Mouse (Mus musculus) forebrain, embryonic 14.5 days (tissue): ENCODE measurements at regions not wholly inside any gene's neighbourhood (a gene's known extent, or its start where the extent isn't known, plus 50 kb on each side); places are given as distances from the start of the nearest gene placed in this dataset.

Experiments used
- ATAC-seq: fragments of 200-750 bp; cut with Nextera tagmentation; 2 replicates; pipeline ENCODE4 v1.8.0; 2017; ENCODE audit warnings: mild to moderate bottlenecking, moderate library complexity
- DNase-seq: peaks from one replicate; pipeline ENCODE4 v3.0.0-alpha.2; 2015; ENCODE audit warnings: low spot score
- H3K27ac ChIP-seq: fragments of 300-500 bp; sonication (generic); 2 replicates; pipeline ENCODE4 v1.5.1; 2014; ENCODE audit warnings: low read depth, mild to moderate bottlenecking, control low read depth, low read length, moderate library complexity
- H3K27me3 ChIP-seq: fragments of 300-500 bp; sonication (generic); replicated peaks from 2 replicates; pipeline ENCODE4 v1.6.1; 2014; ENCODE audit warnings: low read length, control low read depth, mixed read lengths; ENCODE audit not compliant: control insufficient read depth, insufficient read depth
- H3K36me3 ChIP-seq: fragments of 300-500 bp; sonication (generic); 2 replicates; pipeline ENCODE4 v1.6.1; 2014; ENCODE audit warnings: low read length, control low read depth; ENCODE audit not compliant: control insufficient read depth, insufficient read depth
- H3K4me1 ChIP-seq: fragments of 300-500 bp; sonication (generic); 2 replicates; pipeline ENCODE4 v1.6.1; 2014; ENCODE audit warnings: antibody characterized with exemption, low read length, control low read depth; ENCODE audit not compliant: control insufficient read depth, insufficient read depth
- H3K4me2 ChIP-seq: fragments of 300-500 bp; sonication (generic); 2 replicates; pipeline ENCODE4 v1.6.1; 2014; ENCODE audit warnings: mild to moderate bottlenecking, control low read depth, low read length
- H3K4me3 ChIP-seq: fragments of 300-500 bp; sonication (generic); 2 replicates; pipeline ENCODE4 v1.5.1; 2014; ENCODE audit warnings: low read depth, low read length, control low read depth
- H3K9ac ChIP-seq: fragments of 300-500 bp; sonication (generic); 2 replicates; pipeline ENCODE4 v1.6.1; 2014; ENCODE audit warnings: mild to moderate bottlenecking, low read length, control low read depth, moderate library complexity
- H3K9me3 ChIP-seq: fragments of 300-500 bp; sonication (generic); replicated peaks from 2 replicates; pipeline ENCODE4 v1.6.1; 2016; ENCODE audit warnings: low read length, control low read depth, mixed read lengths; ENCODE audit not compliant: control insufficient read depth
- WGBS: fragments of 180-500 bp; shearing (Covaris S2); extraction: QIAGEN DNeasy Blood & Tissue Kit; methylation state at CpG from one replicate; pipeline ENCODE4 v1.1.7; 2014; 5-methylcytosine and 5-hydroxymethylcytosine counted together

DNA sequence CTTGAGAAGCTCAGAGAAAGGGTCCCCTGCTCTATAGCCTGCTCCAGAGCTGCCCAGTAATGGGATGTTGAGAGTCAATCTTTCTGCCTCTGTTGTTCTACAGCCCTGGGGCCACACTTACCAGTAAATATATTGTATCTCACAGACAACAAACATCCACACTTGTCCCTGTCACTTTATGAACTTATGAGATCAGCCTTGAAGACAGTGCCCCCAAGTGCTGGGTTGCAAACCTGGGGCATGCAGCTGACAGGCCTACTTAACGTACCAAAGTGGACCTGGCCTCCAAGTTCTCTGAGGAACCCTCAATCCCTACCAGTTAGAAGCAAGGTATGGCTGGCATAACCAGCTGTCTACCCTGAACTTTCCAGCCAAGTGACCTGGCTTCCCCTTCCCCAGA, 380.9 kb upstream of the Mmadhc start:
- Histone ChIP-seq H3K36me3 (no peaks in the 10 kb centered on the region), H3K4me1 (no peaks in the 10 kb centered on the region), H3K4me3 (no peak overlapping the region), H3K9me3 (no peaks in the 10 kb centered on the region), H3K9ac (no peak overlapping the region), H3K4me2 (no peak overlapping the region), H3K27ac (no peak overlapping the region), H3K27me3 (no peaks in the 10 kb centered on the region)
- DNase-seq (no peak), ATAC-seq (no peak)
- WGBS: 79% methylated on average over 1 of the region's 1 CpGs

DNA sequence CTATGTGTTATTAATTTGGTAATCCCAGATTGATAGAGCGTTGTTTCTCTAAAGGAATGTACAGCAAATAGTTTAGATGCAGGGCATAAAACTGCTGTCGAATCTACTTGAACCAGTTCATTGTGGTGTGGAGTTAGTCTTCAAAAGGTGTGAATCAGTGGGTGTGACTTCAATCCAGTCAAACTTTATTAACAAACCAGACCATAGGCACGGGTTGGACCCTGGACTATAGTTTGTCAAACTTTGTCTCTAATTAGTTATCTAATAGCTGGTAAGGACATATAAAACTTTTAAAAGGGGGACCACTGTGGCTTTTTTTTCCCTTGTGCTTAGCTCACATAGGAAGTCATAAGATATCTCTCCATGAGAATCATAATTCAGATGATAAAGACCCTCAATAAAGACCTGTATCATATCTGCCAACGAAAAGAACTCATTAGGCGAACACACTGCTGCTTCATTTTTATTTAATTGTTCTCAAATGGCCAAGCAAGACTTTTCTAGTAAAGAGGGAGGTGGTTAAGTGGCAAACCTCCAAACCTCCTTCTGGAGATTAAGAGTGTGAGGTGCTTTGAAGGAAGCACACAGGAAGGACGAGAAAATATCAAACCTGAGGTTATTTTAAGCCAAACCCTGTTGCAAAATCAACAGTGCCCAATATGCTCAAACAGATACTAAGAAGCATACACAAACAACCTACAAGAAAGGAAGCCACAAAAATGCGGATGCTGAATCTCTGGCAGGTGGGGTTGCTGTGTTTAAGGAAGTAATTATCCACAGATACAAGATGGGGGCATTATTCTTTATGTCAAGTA, 379.3 kb upstream of the Mmadhc start:
- WGBS: 82% methylated on average over 7 of the region's 7 CpGs
- ATAC-seq: no peak

DNA sequence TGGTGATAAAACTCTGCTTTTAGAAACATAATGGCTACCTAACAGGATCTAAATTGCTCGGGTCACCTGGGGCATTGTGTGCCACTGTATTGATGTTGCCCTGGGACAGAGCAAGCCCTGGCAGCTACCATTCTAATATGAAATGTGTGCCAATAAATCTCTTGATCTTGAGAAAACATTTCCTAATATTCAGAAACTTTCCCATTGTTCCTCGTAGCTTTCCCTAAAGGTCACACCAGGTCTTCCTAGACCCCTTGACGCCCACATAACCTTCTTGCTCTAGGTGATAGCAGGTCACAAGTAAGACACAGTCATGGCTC, 378.2 kb upstream of the Mmadhc start:
- no peak for DNase-seq
- 96% methylated on average over 3 of the region's 3 CpGs for WGBS
- H3K27ac ChIP-seq: no peak overlapping the region
- no peaks in the 10 kb centered on the region for H3K27me3 ChIP-seq
- H3K4me2 ChIP-seq: no peak overlapping the region
- H3K9ac ChIP-seq: no peak overlapping the region
- no peak overlapping the region for H3K4me3 ChIP-seq
- H3K4me1 ChIP-seq: no peaks in the 10 kb centered on the region
- no peaks in the 10 kb centered on the region for H3K9me3 ChIP-seq
- no peaks in the 10 kb centered on the region for H3K36me3 ChIP-seq
- ATAC-seq: no peak

More for the DNA sequence above, 379.3 kb upstream of the Mmadhc start:
- H3K4me2 ChIP-seq: no peak overlapping the region
- DNase-seq: no peak
- H3K4me1 ChIP-seq: no peaks in the 10 kb centered on the region
- H3K9me3 ChIP-seq: no peaks in the 10 kb centered on the region
- no peak overlapping the region for H3K4me3 ChIP-seq
- no peaks in the 10 kb centered on the region for H3K36me3 ChIP-seq
- H3K27me3 ChIP-seq: no peaks in the 10 kb centered on the region
- H3K9ac ChIP-seq: no peak overlapping the region
- no peak overlapping the region for H3K27ac ChIP-seq

DNA sequence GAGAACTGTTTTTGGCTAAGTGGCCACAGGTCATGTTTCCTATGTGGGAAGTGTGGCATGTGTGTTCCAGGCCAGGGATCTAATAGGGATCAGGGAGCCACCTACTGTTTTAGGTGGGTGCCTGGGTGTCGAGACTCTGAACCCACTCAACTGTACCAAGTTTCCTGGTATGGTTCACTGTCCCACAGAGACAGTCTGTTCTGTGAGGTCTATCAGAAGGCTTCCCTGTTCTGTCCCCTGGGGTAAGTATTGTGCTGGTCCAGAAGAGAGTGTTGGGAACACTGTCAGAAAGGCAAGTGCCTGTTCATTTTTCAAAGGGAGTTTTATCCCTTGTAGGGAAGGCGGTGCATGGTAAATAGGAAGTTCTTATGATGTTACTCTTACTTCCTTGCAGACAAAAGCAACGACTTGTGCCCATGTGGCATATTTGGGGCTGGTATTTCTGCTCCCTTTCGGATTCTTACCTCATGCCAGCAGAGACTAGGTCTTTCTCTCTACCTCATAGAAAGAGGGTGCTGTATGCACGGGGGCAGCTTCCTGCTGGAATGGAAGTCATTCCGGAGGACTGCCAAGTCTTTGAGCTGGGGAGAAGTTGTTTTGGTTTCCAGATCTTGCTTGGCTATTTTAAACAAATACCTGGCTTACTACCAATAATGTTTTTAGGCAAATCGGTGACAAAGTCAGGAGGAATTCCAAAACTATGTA, 377.7 kb upstream of the Mmadhc start:
- H3K4me1 ChIP-seq: no peaks in the 10 kb centered on the region
- DNase-seq (no peak), ATAC-seq (no peak)
- no peaks in the 10 kb centered on the region for H3K27me3 ChIP-seq
- no peaks in the 10 kb centered on the region for H3K36me3 ChIP-seq
- no peak overlapping the region for H3K9ac ChIP-seq
- no peak overlapping the region for H3K4me3 ChIP-seq
- H3K27ac ChIP-seq: no peak overlapping the region
- H3K4me2 ChIP-seq: no peak overlapping the region
- 90% methylated on average over 7 of the region's 7 CpGs for WGBS
- H3K9me3 ChIP-seq: no peaks in the 10 kb centered on the region

DNA sequence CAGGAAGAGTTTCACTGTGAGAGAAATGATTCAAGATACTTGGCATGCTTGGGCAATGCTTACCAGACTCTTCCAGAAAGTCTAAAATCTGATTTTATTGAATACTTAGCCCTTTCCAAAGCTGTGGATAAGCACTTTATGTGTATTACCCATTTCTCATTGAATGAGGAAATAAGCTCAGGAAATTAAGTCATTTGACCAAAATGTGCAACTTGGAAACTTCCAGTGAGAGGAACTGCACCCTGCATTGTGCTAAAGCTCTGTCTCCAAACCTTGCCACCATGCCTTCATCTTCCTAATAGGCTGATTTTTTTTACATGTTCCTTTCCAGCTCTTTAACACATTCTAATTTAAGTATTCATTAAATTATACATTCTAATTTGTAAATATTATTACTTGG, 372.7 kb upstream of the Mmadhc start:
- H3K4me1 ChIP-seq: no peaks in the 10 kb centered on the region
- no peak overlapping the region for H3K9ac ChIP-seq
- no peaks in the 10 kb centered on the region for H3K36me3 ChIP-seq
- no peak overlapping the region for H3K27ac ChIP-seq
- no peak overlapping the region for H3K4me3 ChIP-seq
- ATAC-seq: no peak
- H3K9me3 ChIP-seq: no peaks in the 10 kb centered on the region
- DNase-seq: no peak
- no peak overlapping the region for H3K4me2 ChIP-seq
- no peaks in the 10 kb centered on the region for H3K27me3 ChIP-seq

DNA sequence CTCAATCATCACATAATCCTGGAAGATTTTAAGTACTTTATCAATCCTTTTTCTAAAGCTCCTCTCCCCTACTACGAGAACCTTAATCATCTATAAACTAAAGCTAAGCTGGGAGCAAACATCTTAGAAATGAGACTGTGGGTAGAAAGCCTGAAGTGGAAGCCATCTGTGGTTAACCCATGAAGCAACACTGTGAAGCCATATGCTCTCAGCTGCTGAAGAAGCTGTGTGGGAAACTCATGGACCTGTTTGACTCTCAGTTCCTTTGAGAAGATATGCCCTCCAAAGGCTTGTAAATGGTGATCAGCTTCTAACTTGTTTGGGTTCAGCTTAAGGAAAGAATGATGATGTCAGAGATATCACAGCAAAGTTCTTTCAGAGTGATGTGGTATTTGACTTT, 372.2 kb upstream of the Mmadhc start:
- Histone ChIP-seq H3K4me2 (no peak overlapping the region), H3K27me3 (no peaks in the 10 kb centered on the region), H3K4me3 (no peak overlapping the region), H3K27ac (no peak overlapping the region), H3K36me3 (no peaks in the 10 kb centered on the region), H3K9ac (no peak overlapping the region), H3K9me3 (no peaks in the 10 kb centered on the region), H3K4me1 (no peaks in the 10 kb centered on the region)
- WGBS: 84% methylated on average over 1 of the region's 1 CpGs
- DNase-seq: no peak
- no peak for ATAC-seq

DNA sequence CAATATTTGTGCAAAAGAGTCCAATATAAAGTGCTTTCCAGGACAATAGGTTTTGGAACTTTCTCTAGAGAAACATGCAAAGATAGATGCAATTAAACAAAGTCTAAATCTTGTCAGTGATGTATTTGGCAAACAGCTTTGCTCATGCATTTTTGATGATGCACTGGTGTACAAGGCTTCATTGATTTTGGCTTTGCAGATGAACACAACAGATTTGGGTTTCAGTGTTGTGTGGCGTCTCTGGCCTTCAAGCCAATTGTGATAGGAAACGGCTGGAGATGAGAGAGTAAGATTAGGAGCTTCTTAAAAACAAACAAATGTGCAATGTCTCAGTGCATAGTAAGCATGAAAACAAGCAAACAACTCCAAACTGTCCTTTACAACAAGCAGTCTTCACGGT, 370.6 kb upstream of the Mmadhc start:
- Histone ChIP-seq H3K27ac (no peak overlapping the region), H3K27me3 (no peaks in the 10 kb centered on the region), H3K36me3 (no peaks in the 10 kb centered on the region), H3K9ac (no peak overlapping the region), H3K4me2 (no peak overlapping the region), H3K9me3 (no peaks in the 10 kb centered on the region), H3K4me3 (no peak overlapping the region), H3K4me1 (no peaks in the 10 kb centered on the region)
- peak; percentile 6 for DNase-seq
- WGBS: 60% methylated on average over 3 of the region's 3 CpGs
- ATAC-seq: no peak

DNA sequence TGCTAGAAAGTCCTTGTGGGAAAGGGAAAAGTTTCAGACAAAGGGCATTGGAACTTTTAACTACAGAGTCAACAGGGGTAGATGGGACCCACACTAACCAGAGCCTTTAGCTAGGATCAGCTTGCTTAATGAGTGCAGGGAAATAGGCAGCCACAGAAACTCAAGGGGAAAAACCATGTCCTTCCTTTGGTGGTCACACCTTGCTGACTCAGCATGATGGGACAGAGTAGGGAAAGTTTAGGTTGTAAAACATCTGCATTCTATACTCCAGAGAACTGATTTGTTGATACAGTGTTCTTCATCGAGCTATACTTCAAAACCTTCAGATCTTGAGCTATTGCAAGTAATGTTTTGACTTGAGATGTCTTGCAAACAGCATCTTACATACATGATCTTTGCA, 365.9 kb upstream of the Mmadhc start:
- H3K36me3 ChIP-seq: no peaks in the 10 kb centered on the region
- no peak for ATAC-seq
- H3K4me2 ChIP-seq: no peak overlapping the region
- H3K27me3 ChIP-seq: no peaks in the 10 kb centered on the region
- no peaks in the 10 kb centered on the region for H3K4me1 ChIP-seq
- H3K9ac ChIP-seq: no peak overlapping the region
- no peak for DNase-seq
- WGBS: 88% methylated on average over 1 of the region's 1 CpGs
- no peak overlapping the region for H3K27ac ChIP-seq
- no peaks in the 10 kb centered on the region for H3K9me3 ChIP-seq
- H3K4me3 ChIP-seq: no peak overlapping the region

DNA sequence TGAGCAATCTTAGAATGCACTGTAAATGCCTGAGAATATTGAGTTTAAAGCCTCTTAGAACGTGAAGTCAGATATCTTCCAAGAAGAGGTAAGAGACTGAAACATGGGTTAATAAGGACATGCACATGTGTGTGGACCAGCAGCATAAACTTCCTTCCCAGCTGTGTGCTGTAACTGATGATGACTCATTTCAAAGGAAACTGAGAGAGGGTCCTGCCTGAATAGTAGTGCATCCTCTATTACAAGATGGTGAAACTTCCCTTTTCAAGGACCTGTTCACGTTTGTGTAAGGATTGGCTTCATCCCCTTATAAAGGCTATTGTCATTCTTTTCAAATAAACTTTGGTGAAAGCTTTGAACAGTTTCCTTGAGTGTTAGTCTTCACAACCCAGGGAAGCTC, 363.4 kb upstream of the Mmadhc start:
- Histone ChIP-seq H3K36me3 (no peaks in the 10 kb centered on the region), H3K4me2 (no peak overlapping the region), H3K4me1 (no peaks in the 10 kb centered on the region), H3K27me3 (no peaks in the 10 kb centered on the region), H3K9me3 (no peaks in the 10 kb centered on the region), H3K27ac (no peak overlapping the region), H3K4me3 (no peak overlapping the region), H3K9ac (no peak overlapping the region)
- DNase-seq (no peak), ATAC-seq (no peak)
- WGBS: 54% methylated on average over 2 of the region's 2 CpGs
